Comparison of ENCODE assay signal across 1 mouse cellular context in the genomic region with DNA sequence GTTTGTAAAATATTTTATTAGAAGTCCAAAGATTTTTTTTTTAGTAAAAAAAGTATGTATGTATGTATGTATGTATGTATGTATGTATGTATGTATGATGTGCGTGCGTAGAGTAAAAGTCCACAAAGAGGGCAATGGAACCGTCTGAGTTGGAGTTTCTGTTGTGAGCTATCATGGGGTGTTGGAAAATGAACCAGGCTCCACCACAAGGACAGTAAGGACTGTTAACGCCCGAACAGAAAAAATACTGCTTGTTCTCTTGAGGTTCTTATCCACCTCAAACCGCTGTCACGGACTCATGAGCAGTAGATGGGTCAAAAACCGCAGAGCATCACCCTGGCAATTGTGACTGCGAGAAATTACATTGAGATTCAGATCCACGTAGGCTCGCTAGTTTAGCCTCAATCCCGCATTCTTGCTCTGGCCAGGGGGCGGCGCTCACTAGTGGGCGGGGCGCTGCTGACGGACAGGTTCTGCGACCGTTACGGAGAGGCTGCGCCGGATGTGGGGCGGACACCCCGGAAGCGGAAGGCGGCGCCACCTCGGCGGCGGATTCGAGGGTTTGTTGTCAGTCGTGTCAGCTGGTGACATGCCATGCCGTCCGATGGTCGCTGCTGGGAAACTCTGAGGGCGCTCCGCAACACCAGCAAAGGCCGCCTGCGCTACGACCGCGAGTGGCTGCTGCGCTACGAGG.
TF ChIP-seq lines count a peak whose summit lies in the region.

Gle1 (plus strand) TSS at position 521 of the 694 bp plus-strand sequence.

TF ChIP-seq in CH12.LX, 34 proteins besides CTCF, POLR2A, EP300 and RAD21 (continued from another document):
- TF ChIP-seq ZC3H11A (IDR thresholded peaks at IDR 0.05; ENCODE audit: low read depth, low read length) (no peak), MEF2A (IDR thresholded peaks at IDR 0.05; ENCODE audit: borderline replicate concordance, low read depth, low read length) (peak; percentile 48; the same call in 1 of the 2 replicates), ZMIZ1 (IDR thresholded peaks at IDR 0.05; ENCODE audit: low read depth, low read length) (peak; percentile 75; the same call in 1 of the 2 replicates), TCF12 (IDR thresholded peaks at IDR 0.05; ENCODE audit: low read depth, low read length) (peak; percentile 87), KAT2A (IDR thresholded peaks at IDR 0.05; ENCODE audit: insufficient replicate concordance, low read length) (peak; percentile 90; the same call in 1 of the 2 replicates), ELF1 (IDR thresholded peaks at IDR 0.05; ENCODE audit: low read depth, low read length) (peak; percentile 99), JUND (conservative IDR thresholded peaks at IDR 0.05; ENCODE audit: low read depth, low read length) (no peak), POLR2AphosphoS2 (IDR thresholded peaks at IDR 0.05; ENCODE audit: low read depth, low read length) (peak; percentile 73), TBP (conservative IDR thresholded peaks at IDR 0.05; ENCODE audit: low read depth, low read length) (peak; percentile 66; the same call in 1 of the 2 replicates), RCOR1 (conservative IDR thresholded peaks at IDR 0.05; ENCODE audit: low read depth, low read length) (0 out of 2 replicates have a peak, but pooled peaks have one; percentile 22), UBTF (IDR thresholded peaks at IDR 0.05; ENCODE audit: low read depth, low read length) (no peak), PAX5 (IDR thresholded peaks at IDR 0.05; ENCODE audit: low read length) (no peak), MAX (IDR thresholded peaks at IDR 0.05; ENCODE audit: low read length) (peak; percentile 87), SIN3A (IDR thresholded peaks at IDR 0.05; ENCODE audit: low read length) (peak; percentile 100), ETS1 (conservative IDR thresholded peaks at IDR 0.05; ENCODE audit: low read depth, low read length) (0 out of 2 replicates have a peak, but pooled peaks have one; percentile 5)
